Mouse (Mus musculus) heart, embryonic 13.5 days (tissue): ENCODE measurements around the gene Kirrel3. TPM values are rescaled to one million over a fixed set of nuclear protein-coding genes. Genes with fewer than 3 reads are reported as not detected.

Source experiments
- ATAC-seq: fragments of 200-750 bp; cut with Nextera tagmentation; 2 replicates; pipeline ENCODE4 v1.8.0; 2017; ENCODE audit warnings: moderate TSS enrichment; ENCODE audit not compliant: insufficient number of reproducible peaks, low FRiP score, low TSS enrichment; ENCODE audit errors: extremely low read depth
- H3K27ac ChIP-seq: fragments of 300-500 bp; sonication (generic); replicated peaks from 2 replicates; pipeline ENCODE4 v1.5.1; 2015; ENCODE audit warnings: moderate library complexity, mild to moderate bottlenecking, inconsistent platforms
- H3K27me3 ChIP-seq: fragments of 300-500 bp; sonication (generic); replicated peaks from 2 replicates; pipeline ENCODE4 v1.6.1; 2015; ENCODE audit warnings: mild to moderate bottlenecking, inconsistent platforms
- H3K36me3 ChIP-seq: fragments of 300-500 bp; sonication (generic); 2 replicates; pipeline ENCODE4 v1.6.1; 2015; ENCODE audit warnings: mild to moderate bottlenecking, inconsistent platforms
- H3K4me1 ChIP-seq: fragments of 300-500 bp; sonication (generic); 2 replicates; pipeline ENCODE4 v1.6.1; 2015; ENCODE audit warnings: inconsistent platforms
- H3K4me2 ChIP-seq: fragments of 300-500 bp; sonication (generic); 2 replicates; pipeline ENCODE4 v1.6.1; 2015; ENCODE audit warnings: inconsistent platforms, mild to moderate bottlenecking, moderate library complexity
- H3K4me3 ChIP-seq: fragments of 300-500 bp; sonication (generic); 2 replicates; pipeline ENCODE4 v1.5.1; 2015; ENCODE audit warnings: moderate library complexity, mild to moderate bottlenecking, inconsistent platforms
- H3K9ac ChIP-seq: fragments of 300-500 bp; sonication (generic); 2 replicates; pipeline ENCODE4 v1.6.1; 2015; ENCODE audit warnings: inconsistent platforms, mild to moderate bottlenecking, moderate library complexity
- H3K9me3 ChIP-seq: fragments of 300-500 bp; sonication (generic); 2 replicates; pipeline ENCODE4 v1.6.1; 2016; ENCODE audit warnings: inconsistent platforms
- WGBS: fragments of 180-500 bp; shearing (Covaris S2); methylation state at CpG from one replicate; pipeline ENCODE4 v1.1.7; 2015; ENCODE audit warnings: mixed read lengths; 5-methylcytosine and 5-hydroxymethylcytosine counted together
- polyA plus RNA-seq: library from polyadenylated mRNA; unstranded; fragments of >200 nt; fragmentation: Nextera tagmentation; extraction: Ambion mirVana; gene quantifications from 2 replicates; pipeline ENCODE4 v1.2.1, GENCODE M21; 2015

The Kirrel3 gene
- polyA plus RNA-seq, 1 experiment from 2014 or later = 1.0 TPM

DNA sequence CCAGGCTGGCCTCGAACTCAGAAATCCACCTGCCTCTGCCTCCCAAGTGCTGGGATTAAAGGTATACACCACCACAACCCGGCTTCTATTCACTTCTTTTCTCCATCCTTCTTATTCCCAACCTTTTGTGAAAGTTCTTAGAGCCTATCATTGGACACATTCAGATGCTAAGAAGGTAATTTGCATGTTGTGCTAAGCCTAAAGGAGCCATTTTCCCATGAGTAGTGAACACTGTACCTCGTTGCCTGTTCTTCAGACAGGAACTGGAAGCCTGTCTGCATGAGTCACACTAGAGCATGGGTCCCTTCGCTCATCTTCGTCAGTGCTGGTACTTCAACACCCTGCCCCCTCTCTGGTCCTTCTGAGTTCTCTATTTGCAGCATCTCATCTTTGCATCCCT, 268.2 kb downstream of the Kirrel3 start:
- Histone ChIP-seq H3K36me3 (no peaks in the 10 kb centered on the region), H3K27me3 (0 out of 2 replicates have a peak, but pooled peaks cover 5% of the 10 kb centered on the region), H3K4me1 (peaks cover 23% of the 10 kb centered on the region), H3K4me2 (no peak overlapping the region), H3K9ac (no peak overlapping the region), H3K27ac (no peak overlapping the region), H3K9me3 (no peaks in the 10 kb centered on the region), H3K4me3 (no peak overlapping the region)
- no peak for ATAC-seq
- WGBS = 64% methylated on average over 5 of the region's 5 CpGs

DNA sequence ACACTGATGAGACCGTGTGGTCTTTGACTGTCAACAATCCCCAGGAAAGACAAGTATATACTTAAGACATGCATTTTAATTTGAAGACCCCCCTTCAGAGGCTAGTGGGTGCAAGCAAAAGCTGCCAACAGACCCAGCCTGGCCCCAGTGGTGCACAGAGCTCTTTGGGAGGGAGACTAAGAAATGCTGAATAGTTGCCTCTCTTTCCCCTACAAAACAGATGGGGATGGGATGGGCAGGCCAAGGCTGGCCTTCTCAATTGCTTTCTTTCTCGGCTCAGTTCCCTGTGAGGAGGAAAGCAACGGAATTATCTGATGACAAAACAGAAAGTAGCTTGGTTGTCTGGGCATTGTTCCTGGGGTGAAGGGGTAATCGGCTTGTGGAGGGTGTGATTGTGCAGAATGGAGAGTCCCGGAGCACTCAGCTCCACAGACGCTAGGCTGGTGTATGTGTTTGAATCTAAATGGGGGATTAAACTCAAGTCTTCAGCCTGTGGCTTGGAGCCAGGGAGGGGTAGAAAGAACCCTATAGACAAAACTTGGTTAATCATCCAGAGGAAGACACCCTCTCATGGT, 268.9 kb downstream of the Kirrel3 start:
- peaks cover 16% of the 10 kb centered on the region for H3K4me1 ChIP-seq
- no peak overlapping the region for H3K27ac ChIP-seq
- 64% methylated on average over 6 of the region's 6 CpGs for WGBS
- no peak overlapping the region for H3K9ac ChIP-seq
- no peak for ATAC-seq
- H3K36me3 ChIP-seq = no peaks in the 10 kb centered on the region
- H3K27me3 ChIP-seq = 0 out of 2 replicates have a peak, but pooled peaks cover 5% of the 10 kb centered on the region
- no peaks in the 10 kb centered on the region for H3K9me3 ChIP-seq
- H3K4me2 ChIP-seq = no peak overlapping the region
- H3K4me3 ChIP-seq = no peak overlapping the region

DNA sequence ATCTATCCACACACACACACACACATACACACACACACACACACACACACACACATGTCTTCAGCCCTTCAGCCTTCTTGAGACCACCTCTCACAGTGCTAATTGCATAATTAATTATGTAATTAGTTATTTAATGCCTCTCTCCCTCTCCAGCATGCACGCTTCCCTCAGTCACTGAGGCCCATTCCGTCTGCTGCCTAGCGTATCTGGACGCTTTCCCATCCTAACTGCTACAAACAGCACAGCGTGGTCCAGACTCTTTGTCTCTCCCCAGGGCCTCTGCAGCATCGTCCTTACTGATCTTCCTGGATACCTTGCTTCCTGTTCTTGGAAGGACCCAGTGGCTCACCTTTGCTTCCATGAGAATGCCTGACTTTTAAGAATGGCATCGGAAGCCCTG, 270.4 kb downstream of the Kirrel3 start:
- Histone ChIP-seq H3K9me3 (no peaks in the 10 kb centered on the region), H3K36me3 (no peaks in the 10 kb centered on the region), H3K4me2 (no peak overlapping the region), H3K4me3 (no peak overlapping the region), H3K4me1 (peaks cover 2% of the 10 kb centered on the region), H3K27me3 (0 out of 2 replicates have a peak, but pooled peaks cover 5% of the 10 kb centered on the region), H3K9ac (no peak overlapping the region), H3K27ac (no peak overlapping the region)
- WGBS = 86% methylated on average over 7 of the region's 7 CpGs
- ATAC-seq = no peak

DNA sequence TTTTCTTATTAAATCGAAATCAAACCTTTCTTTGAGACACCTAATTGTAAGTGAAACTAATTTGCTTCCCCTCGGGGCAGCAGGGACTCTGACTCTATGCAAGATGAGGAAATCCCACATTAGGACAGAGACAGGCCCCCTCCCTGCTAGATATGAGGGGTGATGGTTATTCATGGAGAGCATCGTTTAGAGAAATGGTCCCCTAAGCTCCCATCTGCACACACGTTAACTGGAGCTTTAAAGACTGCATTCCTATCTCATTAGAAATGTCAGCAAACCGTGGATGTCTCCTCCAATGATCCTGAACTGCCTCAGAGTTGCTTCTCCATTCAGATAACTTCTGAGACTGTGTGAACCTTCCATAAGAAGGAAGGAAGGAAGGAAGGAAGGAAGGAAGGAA, 273.2 kb downstream of the Kirrel3 start:
- H3K36me3 ChIP-seq = no peaks in the 10 kb centered on the region
- no peaks in the 10 kb centered on the region for H3K9me3 ChIP-seq
- no peak for ATAC-seq
- no peak overlapping the region for H3K27ac ChIP-seq
- H3K4me1 ChIP-seq = no peaks in the 10 kb centered on the region
- 43% methylated on average over 5 of the region's 5 CpGs for WGBS
- H3K4me3 ChIP-seq = no peak overlapping the region
- H3K27me3 ChIP-seq = no peaks in the 10 kb centered on the region
- no peak overlapping the region for H3K4me2 ChIP-seq
- no peak overlapping the region for H3K9ac ChIP-seq

DNA sequence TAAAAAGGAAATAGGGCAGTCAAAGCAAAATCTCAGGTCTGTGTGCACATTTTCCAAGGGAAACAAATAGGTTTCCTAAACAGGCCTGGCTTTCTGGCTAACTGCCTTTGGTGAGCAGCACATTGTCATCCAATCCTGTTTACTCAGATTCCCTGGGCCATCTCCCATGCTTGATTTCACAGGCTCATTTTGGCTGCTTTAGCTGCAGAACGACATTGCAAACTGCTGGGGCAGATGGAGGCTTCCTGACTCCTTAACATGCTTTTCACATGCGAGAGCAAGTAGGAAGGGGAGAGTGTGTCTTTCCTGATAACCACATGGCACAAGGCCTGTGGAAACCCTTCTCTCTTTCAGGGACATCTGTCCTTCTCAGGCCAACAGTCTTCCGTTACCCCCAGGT, 274.8 kb downstream of the Kirrel3 start:
- WGBS = 65% methylated on average over 3 of the region's 3 CpGs
- Histone ChIP-seq H3K27ac (no peak overlapping the region), H3K4me3 (no peak overlapping the region), H3K9ac (no peak overlapping the region), H3K9me3 (no peaks in the 10 kb centered on the region), H3K4me1 (no peaks in the 10 kb centered on the region), H3K27me3 (no peaks in the 10 kb centered on the region), H3K36me3 (no peaks in the 10 kb centered on the region), H3K4me2 (no peak overlapping the region)
- ATAC-seq = no peak

DNA sequence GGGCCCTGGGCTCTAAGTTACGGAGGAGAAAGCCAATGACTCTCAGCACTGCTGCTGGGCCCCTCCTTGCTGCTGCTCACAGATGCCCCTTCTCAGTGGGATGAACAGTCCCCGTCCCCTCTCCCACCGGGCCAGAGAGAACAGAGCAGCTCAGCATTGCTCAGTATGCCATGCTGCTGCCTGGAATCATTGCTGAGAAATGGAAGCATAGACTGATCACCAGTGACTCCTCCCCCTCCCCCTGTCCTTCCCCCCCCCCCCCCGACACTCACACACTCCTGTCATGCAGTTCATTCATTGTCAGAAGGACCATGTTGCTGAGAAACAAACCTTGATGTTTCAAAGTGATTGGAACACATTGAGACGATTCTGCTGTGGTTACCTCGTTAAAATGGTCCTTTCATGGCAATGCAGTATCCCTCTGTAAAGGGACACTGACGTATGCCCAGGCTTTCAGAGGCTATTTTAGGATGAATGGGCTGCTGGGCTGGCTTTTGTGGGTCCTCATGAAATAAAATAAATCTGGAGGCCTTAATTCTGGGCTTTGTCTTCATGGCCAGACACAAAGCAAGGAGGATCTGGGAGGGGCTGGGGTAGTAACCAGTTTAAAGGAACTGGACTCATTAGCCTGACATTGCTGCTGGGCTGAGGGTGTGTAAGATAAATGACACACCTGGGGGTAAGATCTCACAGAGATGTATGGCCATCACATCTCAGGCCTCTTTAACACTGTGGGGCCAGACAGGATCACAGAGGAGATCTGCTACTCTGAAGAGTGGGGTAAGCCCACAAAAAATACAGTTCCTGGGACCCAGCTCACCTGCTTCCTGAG, 281.3 kb downstream of the Kirrel3 start:
- Histone ChIP-seq H3K4me1 (no peaks in the 10 kb centered on the region), H3K4me2 (no peak overlapping the region), H3K36me3 (no peaks in the 10 kb centered on the region), H3K27ac (no peak overlapping the region), H3K27me3 (no peaks in the 10 kb centered on the region), H3K9me3 (peaks cover 9% of the 10 kb centered on the region; the same call in 1 of the 2 replicates), H3K9ac (no peak overlapping the region), H3K4me3 (no peak overlapping the region)
- WGBS = 56% methylated on average over 7 of the region's 7 CpGs
- ATAC-seq = no peak

DNA sequence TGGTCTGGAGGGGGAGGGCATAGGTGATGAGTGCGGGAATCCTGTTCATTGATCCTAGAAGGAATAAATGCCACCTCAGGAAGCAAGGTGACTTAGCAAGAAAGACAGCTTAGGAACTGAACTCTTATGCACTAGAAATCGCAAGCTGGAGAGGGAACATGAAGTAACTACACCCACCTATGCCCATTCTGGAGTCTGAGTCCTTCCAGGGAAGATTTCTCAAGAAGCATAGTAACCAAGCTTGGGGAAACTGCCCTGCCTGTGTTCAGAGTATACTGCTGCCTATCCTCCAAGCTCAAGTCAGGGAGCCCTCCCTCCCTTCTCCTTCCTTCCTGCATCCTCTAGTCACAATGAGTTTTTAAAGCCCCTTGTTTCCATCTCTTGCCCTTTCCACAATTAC, 283.3 kb downstream of the Kirrel3 start:
- Histone ChIP-seq H3K36me3 (no peaks in the 10 kb centered on the region), H3K4me2 (no peak overlapping the region), H3K9me3 (peaks cover 9% of the 10 kb centered on the region; the same call in 1 of the 2 replicates), H3K4me3 (no peak overlapping the region), H3K9ac (no peak overlapping the region), H3K27me3 (no peaks in the 10 kb centered on the region), H3K27ac (no peak overlapping the region), H3K4me1 (no peaks in the 10 kb centered on the region)
- ATAC-seq = no peak
- 68% methylated on average over 2 of the region's 2 CpGs for WGBS

DNA sequence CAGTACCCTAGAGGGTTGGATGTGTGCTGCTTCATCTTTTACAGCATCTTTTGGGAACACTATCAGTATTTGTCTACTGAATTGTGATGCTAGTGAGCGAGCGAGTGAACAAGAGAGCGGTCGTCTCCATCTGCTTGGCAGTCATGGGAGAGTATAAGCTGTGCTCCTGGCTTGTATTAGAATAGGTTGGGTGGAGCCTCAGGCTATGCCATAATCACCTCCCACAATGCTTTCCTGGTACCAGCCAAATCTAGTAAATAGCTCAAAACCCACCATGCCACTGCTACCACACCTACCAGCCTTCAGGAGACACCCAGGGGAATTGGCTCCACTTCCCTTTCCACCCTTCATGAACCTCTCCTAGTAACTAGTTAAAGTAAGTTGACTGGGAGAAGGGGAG, 285.3 kb downstream of the Kirrel3 start:
- 83% methylated on average over 4 of the region's 4 CpGs for WGBS
- Histone ChIP-seq H3K4me3 (no peak overlapping the region), H3K27me3 (no peaks in the 10 kb centered on the region), H3K9ac (no peak overlapping the region), H3K4me2 (no peak overlapping the region), H3K27ac (no peak overlapping the region), H3K9me3 (peaks cover 9% of the 10 kb centered on the region; the same call in 1 of the 2 replicates), H3K4me1 (no peaks in the 10 kb centered on the region), H3K36me3 (no peaks in the 10 kb centered on the region)
- no peak for ATAC-seq

DNA sequence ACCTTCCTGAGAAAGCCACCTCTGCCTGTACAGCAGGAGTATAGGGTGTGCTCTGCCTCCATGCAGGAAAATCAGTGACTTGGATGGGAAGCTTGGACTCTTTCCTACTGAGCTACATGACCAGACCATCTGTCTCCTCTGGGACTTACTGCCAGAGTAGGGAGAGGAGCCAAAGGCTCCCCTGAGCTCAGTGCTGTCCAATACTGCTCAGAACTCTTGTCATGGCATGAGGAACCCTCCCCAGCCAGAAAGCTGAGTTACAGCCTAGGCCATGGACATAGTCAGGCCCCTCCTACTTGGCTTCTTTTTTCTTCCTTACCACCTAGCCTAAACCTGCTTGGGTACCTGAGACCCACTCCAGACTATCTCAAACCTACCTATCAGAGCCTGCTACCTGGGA, 285.7 kb downstream of the Kirrel3 start:
- H3K4me1 ChIP-seq = no peaks in the 10 kb centered on the region
- H3K36me3 ChIP-seq = no peaks in the 10 kb centered on the region
- H3K9ac ChIP-seq = no peak overlapping the region
- no peak for ATAC-seq
- H3K9me3 ChIP-seq = peaks cover 9% of the 10 kb centered on the region; the same call in 1 of the 2 replicates
- H3K4me2 ChIP-seq = no peak overlapping the region
- no peaks in the 10 kb centered on the region for H3K27me3 ChIP-seq
- H3K27ac ChIP-seq = no peak overlapping the region
- no peak overlapping the region for H3K4me3 ChIP-seq

DNA sequence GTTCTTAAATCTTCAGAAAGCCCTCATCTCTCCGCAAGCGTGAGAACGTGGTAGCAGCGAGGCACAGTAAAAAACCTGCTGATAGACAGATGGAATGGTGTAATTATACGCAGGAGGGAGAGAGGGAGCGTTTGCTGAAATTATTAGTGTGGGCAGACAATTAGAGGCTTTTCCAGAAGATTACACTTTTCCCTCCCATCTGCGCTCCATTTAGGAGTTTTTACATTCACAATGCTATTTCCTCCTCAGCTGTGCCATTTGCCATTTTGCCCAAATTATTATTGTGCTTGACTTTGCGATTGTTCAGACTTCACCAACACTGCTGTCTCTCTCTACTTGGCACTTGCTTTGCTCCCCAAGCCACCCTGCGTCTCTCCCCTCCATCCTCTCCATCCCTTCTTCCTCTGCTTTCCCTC, 286.3 kb downstream of the Kirrel3 start:
- Histone ChIP-seq H3K36me3 (no peaks in the 10 kb centered on the region), H3K4me3 (no peak overlapping the region), H3K4me1 (no peaks in the 10 kb centered on the region), H3K4me2 (no peak overlapping the region), H3K27me3 (no peaks in the 10 kb centered on the region), H3K9me3 (peaks cover 9% of the 10 kb centered on the region; the same call in 1 of the 2 replicates), H3K9ac (no peak overlapping the region), H3K27ac (no peak overlapping the region)
- no peak for ATAC-seq
- WGBS = 82% methylated on average over 9 of the region's 9 CpGs

DNA sequence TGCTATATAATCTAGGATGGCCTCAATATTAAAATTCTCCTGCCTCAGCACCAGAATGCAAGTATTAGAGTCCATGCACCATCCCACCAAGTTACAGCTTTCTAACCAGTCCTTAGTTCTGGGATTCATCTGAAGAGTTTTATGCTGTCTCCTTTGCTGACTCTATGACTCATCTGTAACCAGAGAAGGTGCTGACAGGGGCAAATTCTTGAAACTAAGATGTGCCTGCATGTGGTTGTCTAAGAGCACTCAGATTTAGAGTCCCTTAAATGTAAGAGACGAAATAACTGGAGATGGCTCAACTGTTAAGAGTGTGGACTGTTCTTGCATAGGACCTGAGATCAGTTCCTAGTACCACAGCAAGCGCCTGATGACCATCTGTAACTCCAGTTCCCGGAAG, 295.7 kb downstream of the Kirrel3 start:
- no peaks in the 10 kb centered on the region for H3K36me3 ChIP-seq
- H3K4me2 ChIP-seq = no peak overlapping the region
- peaks cover 15% of the 10 kb centered on the region; the same call in 1 of the 2 replicates for H3K4me1 ChIP-seq
- no peaks in the 10 kb centered on the region for H3K9me3 ChIP-seq
- no peaks in the 10 kb centered on the region for H3K27me3 ChIP-seq
- no peak for ATAC-seq
- no peak overlapping the region for H3K4me3 ChIP-seq
- H3K9ac ChIP-seq = no peak overlapping the region
- H3K27ac ChIP-seq = no peak overlapping the region
- WGBS = 65% methylated on average over 3 of the region's 3 CpGs

DNA sequence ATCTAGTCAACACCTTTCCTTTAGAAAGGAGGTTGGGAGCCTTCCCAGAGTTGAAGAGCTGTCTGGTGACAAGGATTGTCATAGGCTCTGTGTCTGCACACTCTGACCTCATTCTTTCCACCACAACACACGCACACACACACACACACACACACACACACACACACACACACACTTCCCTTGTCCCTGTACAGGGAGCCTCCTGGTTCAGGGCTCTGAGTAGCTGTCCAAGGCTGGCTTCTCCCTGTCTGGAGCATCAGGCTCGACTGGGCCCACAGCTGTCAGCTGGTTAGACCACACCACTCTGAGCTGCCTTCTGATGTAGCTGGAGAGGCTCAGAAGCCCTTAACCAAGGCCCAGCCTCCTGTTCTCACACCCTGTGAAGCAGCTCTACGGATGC, 302.2 kb downstream of the Kirrel3 start:
- Histone ChIP-seq H3K9me3 (no peaks in the 10 kb centered on the region), H3K27ac (no peak overlapping the region), H3K9ac (no peak overlapping the region), H3K36me3 (no peaks in the 10 kb centered on the region), H3K4me2 (no peak overlapping the region), H3K4me3 (no peak overlapping the region), H3K27me3 (no peaks in the 10 kb centered on the region), H3K4me1 (peaks cover 15% of the 10 kb centered on the region; the same call in 1 of the 2 replicates)
- ATAC-seq = no peak
- WGBS = 38% methylated on average over 3 of the region's 3 CpGs
